Mouse (Mus musculus) MEL (cell line): ENCODE data around the gene Cd44. TPM values are rescaled to one million over a fixed set of nuclear protein-coding genes. Genes with fewer than 3 reads are reported as not detected.
A peak's percentile ranks its signal among the peaks of the same experiment; 100 is the strongest.

ENCODE experiments used
- DNase-seq: peaks from one replicate; pipeline ENCODE4 v3.0.0; 2011; ENCODE audit warnings: low read depth, low spot score
- H3K27ac ChIP-seq: 2 replicates; pipeline ENCODE4 v1.5.1; 2012; ENCODE audit warnings: low read depth, mild to moderate bottlenecking, control low read depth, low read length, moderate library complexity; ENCODE audit not compliant: control insufficient read depth
- H3K27me3 ChIP-seq, 2 experiments: fragments of 150-350 bp in 1 of 2; sonication (generic) in 1 of 2; 2 replicates each; pipeline ENCODE4 v1.6.1; 2012; ENCODE audit warnings: low read length in 2 of 2, mild to moderate bottlenecking in 2 of 2, improper control_type of control experiment in 1 of 2, moderate library complexity in 1 of 2; ENCODE audit not compliant: insufficient read depth in 2 of 2, control insufficient read depth in 1 of 2
- H3K36me3 ChIP-seq, 2 experiments: 2 replicates each; pipeline ENCODE4 v1.6.1; 2012 to 2014; ENCODE audit warnings: low read length in 2 of 2, improper control_type of control experiment in 1 of 2, inconsistent platforms in 1 of 2, mild to moderate bottlenecking in 1 of 2; ENCODE audit not compliant: insufficient read depth in 2 of 2, control insufficient read depth in 1 of 2
- H3K4me1 ChIP-seq, 2 experiments: fragments of 150-350 bp in 1 of 2; sonication (generic) in 1 of 2; 2 replicates each; pipeline ENCODE4 v1.6.1; 2012; ENCODE audit warnings: low read length in 2 of 2, improper control_type of control experiment in 1 of 2, mild to moderate bottlenecking in 1 of 2; ENCODE audit not compliant: insufficient read depth in 2 of 2, control insufficient read depth in 1 of 2
- H3K4me3 ChIP-seq, 2 experiments: fragments of 150-350 bp in 1 of 2; sonication (generic) in 1 of 2; 2 replicates each; pipeline ENCODE4 v1.5.1; 2012; ENCODE audit warnings: low read depth in 2 of 2, low read length in 2 of 2, mild to moderate bottlenecking in 2 of 2, moderate library complexity in 2 of 2, control low read depth in 1 of 2, improper control_type of control experiment in 1 of 2; ENCODE audit not compliant: control insufficient read depth in 1 of 2, insufficient read depth in 1 of 2
- H3K79me2 ChIP-seq: 2 replicates; pipeline ENCODE4 v1.6.1; 2012; ENCODE audit warnings: mild to moderate bottlenecking, low read length, moderate library complexity; ENCODE audit not compliant: control insufficient read depth, poor library complexity, insufficient read depth
- H3K9ac ChIP-seq: 2 replicates; pipeline ENCODE4 v1.6.1; 2012; ENCODE audit warnings: low read depth, mild to moderate bottlenecking, control low read depth, low read length, moderate library complexity; ENCODE audit not compliant: control insufficient read depth, poor library complexity, severe bottlenecking
- H3K9me3 ChIP-seq: fragments of 150-350 bp; sonication (generic); replicated peaks from 2 replicates; pipeline ENCODE4 v1.6.1; 2012; ENCODE audit warnings: mild to moderate bottlenecking, low read length, improper control_type of control experiment, moderate library complexity; ENCODE audit not compliant: insufficient read depth
- CHD1 ChIP-seq: IDR thresholded peaks from 2 replicates; pipeline ENCODE4 v1.6.1; 2012; ENCODE audit warnings: low read depth, mild to moderate bottlenecking, inconsistent platforms, low read length, improper control_type of control experiment
- ELF1 ChIP-seq: IDR thresholded peaks from 2 replicates; pipeline ENCODE4 v1.6.1; 2014; ENCODE audit warnings: low read depth, mild to moderate bottlenecking, inconsistent platforms, low read length, improper control_type of control experiment, moderate library complexity
- EP300 ChIP-seq, 2 experiments: IDR thresholded peaks; 2 replicates each; pipeline ENCODE4 v1.6.1; 2011; ENCODE audit warnings: improper control_type of control experiment in 2 of 2, low read length in 2 of 2, low read depth in 1 of 2, mild to moderate bottlenecking in 1 of 2
- GABPA ChIP-seq: IDR thresholded peaks from 2 replicates; pipeline ENCODE4 v1.6.1; 2012; ENCODE audit warnings: low read depth, mild to moderate bottlenecking, inconsistent platforms, low read length, improper control_type of control experiment, moderate library complexity
- GATA1 ChIP-seq: IDR thresholded peaks from 2 replicates; pipeline ENCODE4 v1.6.1; 2011; ENCODE audit warnings: low read depth, low read length, improper control_type of control experiment
- HCFC1 ChIP-seq: IDR thresholded peaks from 2 replicates; pipeline ENCODE4 v1.6.1; 2012; ENCODE audit warnings: low read depth, mild to moderate bottlenecking, inconsistent platforms, low read length, improper control_type of control experiment, moderate library complexity
- MAZ ChIP-seq: IDR thresholded peaks from 2 replicates; pipeline ENCODE4 v1.6.1; 2012; ENCODE audit warnings: low read depth, mild to moderate bottlenecking, inconsistent platforms, low read length, improper control_type of control experiment
- MEF2A ChIP-seq: IDR thresholded peaks from 2 replicates; pipeline ENCODE4 v1.6.1; 2014; ENCODE audit warnings: low read depth, mild to moderate bottlenecking, inconsistent platforms, low read length, improper control_type of control experiment; ENCODE audit not compliant: poor library complexity, insufficient replicate concordance, severe bottlenecking; ENCODE audit errors: extremely low read depth
- NRF1 ChIP-seq: IDR thresholded peaks from 2 replicates; pipeline ENCODE4 v1.6.1; 2014; ENCODE audit warnings: low read depth, mild to moderate bottlenecking, inconsistent platforms, low read length, improper control_type of control experiment, moderate library complexity; ENCODE audit not compliant: poor library complexity, insufficient read depth, severe bottlenecking
- POLR2AphosphoS2 ChIP-seq: IDR thresholded peaks from 2 replicates; pipeline ENCODE4 v1.6.1; 2011; ENCODE audit warnings: low read length, improper control_type of control experiment
- RCOR1 ChIP-seq: IDR thresholded peaks from 2 replicates; pipeline ENCODE4 v1.6.1; 2012; ENCODE audit warnings: low read depth, mild to moderate bottlenecking, inconsistent platforms, low read length, improper control_type of control experiment
- SMC3 ChIP-seq: IDR thresholded peaks from 2 replicates; pipeline ENCODE4 v1.6.1; 2011; ENCODE audit warnings: low read depth, low read length, improper control_type of control experiment
- TCF12 ChIP-seq: IDR thresholded peaks from 2 replicates; pipeline ENCODE4 v1.6.1; 2014; ENCODE audit warnings: low read depth, mild to moderate bottlenecking, inconsistent platforms, low read length, improper control_type of control experiment, moderate library complexity
- UBTF ChIP-seq: IDR thresholded peaks from 2 replicates; pipeline ENCODE4 v1.6.1; 2012; ENCODE audit warnings: low read depth, mild to moderate bottlenecking, inconsistent platforms, low read length, improper control_type of control experiment, moderate library complexity, borderline replicate concordance; ENCODE audit not compliant: insufficient read depth
- USF1 ChIP-seq: IDR thresholded peaks from 2 replicates; pipeline ENCODE4 v1.6.1; 2014; ENCODE audit warnings: low read depth, mild to moderate bottlenecking, inconsistent platforms, low read length, improper control_type of control experiment, moderate library complexity
- ZMIZ1 ChIP-seq: IDR thresholded peaks from 2 replicates; pipeline ENCODE4 v1.6.1; 2012; ENCODE audit warnings: low read depth, mild to moderate bottlenecking, inconsistent platforms, low read length, improper control_type of control experiment, moderate library complexity
- ZNF384 ChIP-seq: IDR thresholded peaks from 2 replicates; pipeline ENCODE4 v1.6.1; 2012; ENCODE audit warnings: low read depth, mild to moderate bottlenecking, inconsistent platforms, low read length, improper control_type of control experiment
- polyA plus RNA-seq, 2 experiments: library from polyadenylated mRNA; stranded (reverse) in 1 of 2; unstranded in 1 of 2; fragments of >175 nt in 1 of 2; fragments of >200 nt in 1 of 2; gene quantifications; 2 replicates each; pipeline versions ENCODE4 v1.2.1 to v1.2.4; 2012; ENCODE audit warnings: low replicate concordance in 2 of 2, low read depth in 1 of 2; ENCODE audit not compliant: insufficient read length in 2 of 2, insufficient read depth in 1 of 2, missing spikeins in 1 of 2
- total RNA-seq: library from RNA; depleted of rRNA; stranded (reverse); fragments of 300-350 nt; gene quantifications from 2 replicates; pipeline ENCODE4 v1.2.3, GENCODE M21; 2012

Cd44 gene
- total and polyA plus RNA-seq, 3 experiments: 43.8 to 226 (median 53.9) TPM

GRCm38 (mm10) chr2:102900230-102900721 is 1.2 kb downstream of the Cd44 start (continued):
- peak; percentile 90 for TF ChIP-seq GATA1

- H3K27ac ChIP-seq: no peak overlapping the region
- peaks cover 2 to 15% of the 10 kb centered on the region in 2 experiments for H3K36me3 ChIP-seq
- peak overlapping the region; percentile 45 for H3K9ac ChIP-seq
- peaks cover 8 to 22% of the 10 kb centered on the region in 2 experiments for H3K4me1 ChIP-seq
- H3K4me3 ChIP-seq: peak overlapping the region; percentile 88 to 89
- H3K9me3 ChIP-seq: no peaks in the 10 kb centered on the region
- no peaks in the 10 kb centered on the region for H3K27me3 ChIP-seq
- TF ChIP-seq MAZ: no peak
- no peak for TF ChIP-seq CHD1
- TF ChIP-seq, all 39 proteins: peak for 0
- H3K79me2 ChIP-seq: peaks cover 60% of the 10 kb centered on the region
- DNase-seq: no peak
Observed at GRCm38 (mm10) chr2:102899238-102899637, 2.2 kb downstream of the Cd44 start.

- Histone ChIP-seq H3K36me3 (peaks cover 5 to 15% of the 10 kb centered on the region in 2 experiments), H3K9me3 (no peaks in the 10 kb centered on the region), H3K79me2 (peaks cover 65% of the 10 kb centered on the region), H3K4me3 (no peak overlapping the region), H3K27ac (no peak overlapping the region), H3K4me1 (peaks cover 8 to 22% of the 10 kb centered on the region in 2 experiments), H3K27me3 (no peaks in the 10 kb centered on the region), H3K9ac (0 out of 2 replicates have a peak overlapping the region, but pooled peaks have one; percentile 5)
- TF ChIP-seq ELF1 (no peak), ZNF384 (peak; percentile 79), USF1 (no peak), GABPA (no peak), POLR2AphosphoS2 (no peak)
- no peak for DNase-seq
Observed at GRCm38 (mm10) chr2:102898585-102898984, 2.9 kb downstream of the Cd44 start.

- peaks cover 79% of the 10 kb centered on the region for H3K79me2 ChIP-seq
- DNase-seq: no peak
- H3K4me3 ChIP-seq: no peak overlapping the region
- no peak overlapping the region for H3K27ac ChIP-seq
- H3K36me3 ChIP-seq: peaks cover 6 to 19% of the 10 kb centered on the region in 2 experiments
- peaks cover 8 to 17% of the 10 kb centered on the region in 2 experiments for H3K4me1 ChIP-seq
- TF ChIP-seq MAZ (no peak), SMC3 (no peak), HCFC1 (no peak), RCOR1 (no peak), ELF1 (no peak), EP300 (IDR thresholded peaks at IDR 0.05; ENCODE audit: low read depth in 1 of 2, low read length in 2 of 2) (no peak), TCF12 (no peak), NRF1 (no peak), UBTF (no peak), USF1 (no peak), MEF2A (no peak), ZMIZ1 (no peak)
- no peaks in the 10 kb centered on the region for H3K9me3 ChIP-seq
- no peaks in the 10 kb centered on the region for H3K27me3 ChIP-seq
- no peak overlapping the region for H3K9ac ChIP-seq
Observed at GRCm38 (mm10) chr2:102896154-102896553, 5.3 kb downstream of the Cd44 start.
